Mouse (Mus musculus): ENCODE results near the gene Tgfb1.

The Tgfb1 gene

DNA sequence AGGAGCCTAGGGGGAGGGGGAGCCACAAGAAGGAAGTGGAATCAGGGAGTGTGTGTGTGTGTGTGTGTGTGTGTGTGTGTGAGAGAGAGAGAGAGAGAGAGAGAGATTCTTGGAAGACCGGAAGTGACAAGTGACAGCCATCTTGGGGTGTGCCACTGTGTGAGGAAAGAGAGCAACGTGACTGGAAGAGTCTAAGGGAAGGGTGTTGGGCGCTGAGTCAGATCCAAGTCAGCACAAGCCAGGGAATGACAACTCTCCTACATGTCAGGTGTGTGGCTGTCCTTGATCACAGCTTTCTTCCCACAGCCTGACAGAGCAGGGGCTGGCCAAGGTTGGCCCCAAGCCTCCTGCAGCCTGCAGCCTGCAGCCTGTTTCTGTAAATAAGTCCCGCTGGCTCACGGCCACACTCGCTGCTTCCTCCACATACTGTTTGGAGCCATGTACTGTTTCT is 19.0 kb downstream of the Tgfb1 start:
- no peak for DNase-seq (ENCODE audit: low read depth, low spot score)

- no peak for DNase-seq (ENCODE audit: low read depth, low spot score)
Measured at GRCm38 (mm10) chr7:25706578-25707170, 19.9 kb downstream of the Tgfb1 start.

GRCm38 (mm10) chr7:25707581-25708292 is 20.9 kb downstream of the Tgfb1 start:
- no peak for DNase-seq (ENCODE audit: low read depth, low spot score)

DNA sequence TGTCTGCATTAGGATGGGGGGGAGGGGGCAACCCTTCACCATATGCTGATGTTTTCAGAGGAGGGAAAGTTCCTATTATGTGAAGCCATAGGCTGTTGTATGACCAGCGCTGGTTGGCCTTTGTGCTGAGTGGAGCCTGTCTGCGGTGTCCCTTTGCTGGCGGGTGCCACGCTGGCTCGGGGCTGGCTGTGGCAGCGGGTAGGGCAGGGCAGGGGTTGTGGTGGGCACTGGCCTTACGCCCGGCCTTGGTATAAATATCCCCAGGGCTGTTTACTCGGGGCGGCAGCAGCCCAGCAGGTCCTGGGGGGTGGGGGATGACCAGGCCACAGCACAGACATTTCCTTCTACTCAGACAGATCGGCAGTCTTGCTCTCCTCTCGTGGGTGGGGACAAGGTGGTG is 23.2 kb downstream of the Tgfb1 start:
- DNase-seq (ENCODE audit: low read depth, low spot score) = no peak

DNA sequence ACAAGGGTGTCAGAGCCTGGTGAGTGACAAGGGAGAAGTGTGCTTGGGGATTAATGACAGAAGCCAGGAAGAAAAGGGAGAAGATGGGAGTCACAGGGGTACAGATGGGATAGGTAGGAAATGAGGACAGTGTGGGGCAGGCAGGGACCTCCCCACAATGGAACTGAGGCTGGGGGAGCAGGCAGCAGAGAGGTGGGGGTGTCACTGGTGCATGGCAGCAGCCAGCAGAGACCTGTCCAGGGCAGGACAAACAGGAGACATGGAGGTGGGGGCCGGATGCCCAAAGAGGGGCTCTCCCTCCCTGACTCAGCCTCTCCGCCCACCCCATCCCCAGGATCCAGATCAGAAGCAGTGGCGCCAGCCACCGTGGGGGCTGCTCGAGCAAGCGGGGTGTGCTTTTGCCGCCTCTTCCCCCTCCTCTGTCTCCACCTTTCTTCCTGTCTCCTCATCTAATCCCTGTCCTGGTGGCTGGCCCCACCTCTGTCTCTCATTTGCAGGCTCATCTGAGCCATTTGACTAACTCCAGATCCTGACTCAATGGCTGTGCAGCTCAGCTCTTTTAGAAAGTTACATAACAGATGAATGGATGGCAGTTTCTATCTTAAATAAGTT is 23.8 kb downstream of the Tgfb1 start:
- DNase-seq (ENCODE audit: low read depth, low spot score) = no peak

GRCm38 (mm10) chr7:25711165-25711564 is 24.4 kb downstream of the Tgfb1 start:
- DNase-seq (ENCODE audit: low read depth, low spot score) = no peak

- DNase-seq (ENCODE audit: low read depth, low spot score) = no peak
Measured at GRCm38 (mm10) chr7:25711731-25712197, 25.0 kb downstream of the Tgfb1 start.

- no peak for DNase-seq (ENCODE audit: low read depth, low spot score)
Measured at GRCm38 (mm10) chr7:25712801-25713200, 26.0 kb downstream of the Tgfb1 start.

- no peak for DNase-seq (ENCODE audit: low read depth, low spot score)
Measured at GRCm38 (mm10) chr7:25714581-25714980, 27.8 kb downstream of the Tgfb1 start.

- no peak for DNase-seq (ENCODE audit: low read depth, low spot score)
Measured at GRCm38 (mm10) chr7:25715731-25716271, 29.0 kb downstream of the Tgfb1 start.

GRCm38 (mm10) chr7:25717478-25717877 is 30.7 kb downstream of the Tgfb1 start:
- DNase-seq (ENCODE audit: low read depth, low spot score) = no peak

- DNase-seq (ENCODE audit: low read depth, low spot score) = peak; percentile 97
Measured at GRCm38 (mm10) chr7:25718788-25719417, 32.1 kb downstream of the Tgfb1 start, which contains the start of gene Ccdc97. Gene Ccdc97, minus strand, starts transcription at chr7:25719088.

DNA sequence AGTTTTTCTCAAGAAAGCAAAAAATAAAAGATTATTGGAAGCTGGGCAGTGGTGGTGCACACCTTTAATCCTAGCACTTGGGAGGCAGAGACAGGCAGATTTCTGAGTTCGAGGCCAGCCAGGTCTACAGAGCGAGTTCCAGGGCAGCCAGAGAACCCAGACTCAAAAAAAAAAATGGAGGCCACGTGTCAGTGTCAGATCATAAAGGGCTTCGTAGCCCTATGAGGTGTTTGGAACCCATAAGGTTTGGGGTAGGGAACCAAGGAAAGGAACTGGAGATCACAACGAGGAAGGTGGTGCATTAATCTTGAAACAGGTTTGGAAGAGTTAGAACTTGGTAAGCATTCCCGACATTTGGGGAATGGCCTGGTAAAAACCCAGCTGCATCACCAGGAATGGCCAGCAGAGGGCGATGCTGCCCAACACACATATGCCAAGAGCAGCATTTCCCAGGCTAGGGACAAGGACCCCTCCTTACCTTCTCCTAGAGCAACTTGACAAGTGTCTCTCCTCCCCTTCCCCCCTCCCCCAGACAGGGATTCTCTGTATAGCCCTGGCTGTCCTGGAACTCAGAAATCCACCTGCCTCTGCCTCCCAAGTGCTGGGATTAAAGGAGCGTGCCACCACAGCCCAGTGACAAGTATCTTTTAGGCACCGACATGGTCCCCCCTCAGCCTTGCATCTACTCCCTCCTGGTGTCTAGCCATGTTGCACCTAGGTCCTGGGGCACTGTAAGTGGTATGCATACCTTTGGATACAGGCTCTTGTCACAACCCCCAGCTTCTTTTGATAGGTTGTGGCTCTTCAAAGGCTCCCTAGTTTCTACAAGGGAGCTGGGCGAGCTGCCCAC is 33.2 kb downstream of the Tgfb1 start:
- peak; percentile 82 for DNase-seq (ENCODE audit: low read depth, low spot score)

DNA sequence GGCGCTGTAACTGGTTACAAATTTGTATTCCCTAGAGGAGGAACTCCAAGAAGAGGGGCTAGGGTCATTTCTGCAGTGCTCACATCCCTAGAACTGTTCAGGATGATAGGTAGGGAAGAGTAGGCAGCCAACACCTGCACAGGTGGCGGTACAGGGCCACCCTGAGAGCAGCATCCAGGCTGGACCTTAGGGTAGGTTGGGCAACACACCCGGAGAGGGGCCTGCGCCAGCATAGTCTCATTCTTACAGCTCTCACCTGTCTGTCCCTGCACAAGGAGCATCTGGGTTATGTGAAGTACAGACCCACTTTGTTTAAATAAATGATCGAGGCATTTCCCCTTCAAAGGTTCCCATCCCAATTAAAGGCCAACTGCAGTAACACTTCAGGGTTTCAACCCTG is 34.0 kb downstream of the Tgfb1 start:
- no peak for DNase-seq (ENCODE audit: low read depth, low spot score)

DNA sequence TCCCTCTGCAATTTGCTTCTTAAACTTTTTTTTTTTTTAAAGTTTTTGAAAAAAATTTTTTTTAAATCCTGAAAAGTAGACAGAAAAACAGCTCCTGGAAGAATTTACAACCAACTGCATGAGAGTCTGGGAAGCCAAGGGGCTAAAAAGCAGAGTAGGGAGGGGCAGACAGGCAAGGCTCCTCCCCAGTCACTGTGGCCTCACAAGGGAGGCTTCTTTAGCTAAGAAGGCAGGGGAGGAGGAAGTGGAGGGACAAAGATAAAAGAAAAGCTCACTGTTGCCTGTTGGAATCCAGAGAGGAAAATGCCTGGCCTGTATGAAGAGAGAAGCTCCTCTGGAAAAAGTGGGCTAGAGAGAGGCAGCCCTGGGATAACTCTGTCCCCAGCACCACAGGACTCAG is 35.0 kb downstream of the Tgfb1 start:
- peak; percentile 45 for DNase-seq (ENCODE audit: low read depth, low spot score)

- peak; percentile 22 for DNase-seq (ENCODE audit: low read depth, low spot score)
Measured at GRCm38 (mm10) chr7:25725886-25726285, 39.1 kb downstream of the Tgfb1 start.

DNA sequence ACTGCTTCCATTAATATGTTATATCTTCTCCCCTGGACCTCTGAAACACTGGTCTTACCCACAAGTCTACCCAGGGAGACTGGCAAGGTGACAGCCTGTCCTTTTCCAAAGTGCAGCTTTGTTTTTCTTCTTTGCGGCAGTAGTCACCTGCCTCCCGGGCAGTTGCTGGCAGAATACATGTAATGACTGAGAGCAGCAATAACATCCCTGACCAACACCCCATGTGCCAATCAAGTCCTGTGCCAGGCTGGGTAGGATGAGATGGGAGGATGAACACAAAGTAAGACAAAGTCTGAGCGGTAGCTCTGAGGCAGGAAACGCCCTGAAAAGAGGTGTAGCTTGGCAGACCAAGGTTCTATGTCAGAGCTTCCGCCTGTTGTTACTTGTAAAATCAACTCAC is 41.0 kb downstream of the Tgfb1 start:
- DNase-seq (ENCODE audit: low read depth, low spot score) = no peak

- DNase-seq (ENCODE audit: low read depth, low spot score) = no peak
Measured at GRCm38 (mm10) chr7:25729396-25729795, 42.6 kb downstream of the Tgfb1 start.

DNA sequence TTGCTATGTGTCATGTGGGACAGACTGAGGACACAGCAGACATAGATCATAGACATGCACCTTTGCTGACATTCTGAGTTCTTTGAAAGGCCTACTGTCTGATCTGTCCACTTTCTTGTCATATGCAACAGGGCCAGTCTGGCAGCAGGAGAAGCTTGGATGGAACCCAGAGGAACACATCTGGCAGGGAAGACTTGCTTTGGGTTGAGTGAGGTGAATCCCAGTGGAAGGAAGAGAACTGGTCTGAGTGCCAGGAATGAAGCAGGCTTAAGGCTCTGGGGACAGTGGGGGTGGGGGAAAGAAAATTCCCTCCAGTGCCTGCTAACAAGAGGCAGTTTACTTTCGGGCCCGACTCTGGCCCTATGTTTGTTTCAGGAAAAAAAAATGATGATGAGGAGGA is 43.1 kb downstream of the Tgfb1 start:
- DNase-seq (ENCODE audit: low read depth, low spot score) = no peak

DNA sequence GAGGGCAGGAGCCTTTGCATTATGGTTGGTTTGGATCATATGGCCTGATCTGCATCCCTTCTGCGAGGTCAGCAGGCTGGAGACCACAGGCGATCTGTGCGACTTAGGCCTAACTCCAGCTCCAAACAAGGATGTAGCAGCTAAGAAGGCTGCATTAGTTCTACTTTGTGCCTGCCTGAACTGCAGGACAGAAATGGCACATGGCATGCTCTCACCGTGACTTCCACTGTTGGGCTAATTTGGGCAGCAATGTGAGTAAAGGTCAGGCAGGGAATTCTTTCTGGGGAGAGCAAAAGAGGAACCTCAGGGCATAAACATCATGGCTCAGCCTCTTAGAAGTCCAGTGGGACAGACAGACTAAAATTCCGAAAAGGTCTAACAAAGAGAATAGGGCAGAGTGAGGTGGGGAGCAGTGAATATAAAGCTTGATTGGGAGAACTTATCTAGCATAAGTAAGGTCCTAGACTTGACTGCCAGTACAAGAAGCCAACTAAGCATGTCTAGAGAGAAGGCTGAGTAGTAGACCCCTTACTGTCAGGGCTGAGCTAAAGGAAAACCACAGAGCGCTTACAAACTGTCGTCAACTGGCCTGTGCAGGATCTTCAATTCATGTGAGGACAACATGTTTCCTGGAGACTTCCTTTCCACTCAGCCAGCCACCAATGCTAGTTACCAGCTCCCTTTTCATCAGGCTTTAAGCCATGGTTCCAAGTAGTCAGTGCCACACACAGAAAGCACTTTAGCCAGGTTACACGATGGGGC is 44.7 kb downstream of the Tgfb1 start:
- DNase-seq (ENCODE audit: low read depth, low spot score) = no peak
